Mouse (Mus musculus): ENCODE measurements around the gene Gba. TPM values are rescaled to one million over a fixed set of nuclear protein-coding genes. Genes with fewer than 3 reads are reported as not detected.

The Gba gene
- polyA plus RNA-seq, 1 experiment, result 40.6 TPM

DNA sequence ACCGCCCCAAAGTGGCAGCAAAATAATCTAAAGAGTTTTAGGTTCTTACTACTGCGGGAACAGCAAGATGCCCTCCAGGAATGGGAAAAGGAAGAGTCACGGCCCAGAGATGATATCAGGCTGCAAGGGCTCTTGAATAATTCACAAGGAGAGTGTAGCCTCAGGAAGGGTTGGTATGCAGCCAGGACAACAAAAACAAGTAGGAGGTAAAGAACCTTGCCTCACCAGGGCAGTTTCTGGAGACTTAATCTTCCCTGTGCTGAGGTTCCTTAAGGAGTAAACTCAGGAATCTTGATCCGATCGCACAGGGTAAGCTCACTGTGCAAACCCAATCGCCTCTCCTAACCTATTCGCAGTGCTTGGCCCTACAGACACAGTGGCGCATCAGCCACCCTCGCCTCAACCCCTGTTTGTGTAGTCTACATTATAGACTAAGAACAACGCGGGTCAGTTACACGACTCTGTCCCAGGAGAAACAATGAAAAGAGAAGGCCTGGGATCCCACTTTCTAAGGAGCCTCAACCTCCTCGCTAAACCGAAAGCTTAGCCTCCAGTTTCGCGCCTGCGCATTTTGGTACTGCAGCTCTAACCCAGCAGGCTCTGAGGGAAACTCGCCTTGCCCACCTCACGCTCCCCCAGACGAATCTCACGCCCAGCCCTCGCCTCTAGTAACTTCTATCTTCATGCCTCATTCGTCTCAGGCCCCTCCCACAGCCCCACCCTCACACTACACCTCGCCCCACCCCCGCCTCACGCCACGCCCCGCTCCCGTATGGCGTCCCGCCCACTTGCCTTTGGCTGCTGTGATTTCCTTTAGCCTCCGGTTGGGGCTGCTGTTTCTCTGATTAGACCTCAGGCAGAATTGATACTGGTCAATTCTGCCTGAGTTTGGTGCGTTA is 6.5 kb upstream of the Gba start:
- no peaks in the 10 kb centered on the region for H3K79me3 ChIP-seq (ENCODE audit: low read depth)
- no peak for TF ChIP-seq MYOG (IDR thresholded peaks at IDR 0.05; ENCODE audit: control insufficient read depth, extremely low read depth, insufficient read length)
- TF ChIP-seq MAX (IDR thresholded peaks at IDR 0.05), result peak; percentile 36
- TF ChIP-seq CTCF (IDR thresholded peaks at IDR 0.05; ENCODE audit: control insufficient read depth, insufficient read depth, insufficient read length), result peak; percentile 25
- peak overlapping the region; percentile 83 for H3ac ChIP-seq (ENCODE audit: control insufficient read depth, insufficient read length, low read depth)
- peak overlapping the region; percentile 29 for H3K4me3 ChIP-seq (ENCODE audit: insufficient read depth, poor library complexity, severe bottlenecking)
- H3K27me3 ChIP-seq (ENCODE audit: control insufficient read depth, insufficient read depth, insufficient read length), result no peaks in the 10 kb centered on the region
- no peaks in the 10 kb centered on the region for H3K36me3 ChIP-seq (ENCODE audit: control insufficient read depth, insufficient read depth)
- no peaks in the 10 kb centered on the region for H3K79me2 ChIP-seq (ENCODE audit: control insufficient read depth, insufficient read depth)

DNA sequence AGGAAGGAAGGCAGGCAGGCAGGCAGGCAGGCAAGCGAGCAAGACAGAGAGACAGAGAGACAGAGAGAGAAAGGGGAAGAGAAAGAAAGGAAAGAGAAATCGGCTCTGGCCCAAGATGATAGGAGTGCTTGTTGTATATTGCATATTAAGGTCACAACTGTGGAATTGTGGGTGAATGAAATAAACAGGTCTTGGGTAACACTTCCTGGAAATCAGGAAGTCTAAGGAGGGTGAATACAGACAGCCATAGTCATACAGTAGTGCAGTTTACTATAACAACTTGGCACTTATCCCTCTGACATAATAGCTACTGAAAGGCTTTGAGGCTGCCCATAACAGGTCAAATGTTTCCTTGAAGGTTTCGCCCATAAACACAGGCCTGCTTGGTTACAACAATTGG is 2.9 kb upstream of the Gba start:
- H3K79me2 ChIP-seq (ENCODE audit: control insufficient read depth, insufficient read depth), result peaks cover 6% of the 10 kb centered on the region
- H3ac ChIP-seq (ENCODE audit: control insufficient read depth, insufficient read length, low read depth), result no peak overlapping the region

DNA sequence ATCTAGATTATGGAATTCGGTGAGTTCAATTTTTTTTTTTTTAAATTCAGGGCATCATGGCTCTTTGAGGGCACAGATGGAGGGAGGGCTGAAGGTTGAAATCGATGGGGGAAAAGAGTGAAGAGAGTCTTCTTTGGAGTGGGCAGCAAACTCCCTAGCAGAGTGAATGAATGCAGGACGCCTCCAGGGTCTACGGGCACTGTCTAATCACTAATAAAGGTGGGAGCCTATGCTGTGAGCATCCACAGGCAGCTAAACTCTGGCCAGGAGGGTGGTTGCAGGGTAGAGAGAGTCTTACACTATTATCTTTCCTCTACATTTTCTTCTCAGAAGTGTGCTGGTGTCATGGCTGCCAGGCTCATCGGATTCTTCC is 400 bp downstream of the Gba start:
- peaks cover 6% of the 10 kb centered on the region for H3K79me2 ChIP-seq (ENCODE audit: control insufficient read depth, insufficient read depth)
- no peaks in the 10 kb centered on the region for H3K27me3 ChIP-seq (ENCODE audit: control insufficient read depth, insufficient read depth, insufficient read length)
- TF ChIP-seq CTCF (IDR thresholded peaks at IDR 0.05; ENCODE audit: control insufficient read depth, insufficient read depth, insufficient read length) (no peak), FOSL1 (IDR thresholded peaks at IDR 0.05; ENCODE audit: insufficient read depth, low read length, poor library complexity, severe bottlenecking) (no peak)
- H3ac ChIP-seq (ENCODE audit: control insufficient read depth, insufficient read length, low read depth), result peak overlapping the region; percentile 62
- peak overlapping the region; percentile 52 for H3K4me3 ChIP-seq (ENCODE audit: insufficient read depth, poor library complexity, severe bottlenecking)
- peaks cover 26% of the 10 kb centered on the region for H3K36me3 ChIP-seq (ENCODE audit: control insufficient read depth, insufficient read depth)
- no peaks in the 10 kb centered on the region for H3K79me3 ChIP-seq (ENCODE audit: low read depth)

More for the DNA sequence above, 2.9 kb upstream of the Gba start:
- TF ChIP-seq CTCF (IDR thresholded peaks at IDR 0.05; ENCODE audit: control insufficient read depth, insufficient read depth, insufficient read length) (no peak), MYOD1 (IDR thresholded peaks at IDR 0.05; ENCODE audit: control insufficient read depth, insufficient read length, low read depth) (no peak), MAX (IDR thresholded peaks at IDR 0.05) (no peak)
- Histone ChIP-seq H3K79me3 (ENCODE audit: low read depth) (no peaks in the 10 kb centered on the region), H3K27me3 (ENCODE audit: control insufficient read depth, insufficient read depth, insufficient read length) (no peaks in the 10 kb centered on the region), H3K36me3 (ENCODE audit: control insufficient read depth, insufficient read depth) (peaks cover 6% of the 10 kb centered on the region), H3K4me3 (ENCODE audit: insufficient read depth, poor library complexity, severe bottlenecking) (no peak overlapping the region)

DNA sequence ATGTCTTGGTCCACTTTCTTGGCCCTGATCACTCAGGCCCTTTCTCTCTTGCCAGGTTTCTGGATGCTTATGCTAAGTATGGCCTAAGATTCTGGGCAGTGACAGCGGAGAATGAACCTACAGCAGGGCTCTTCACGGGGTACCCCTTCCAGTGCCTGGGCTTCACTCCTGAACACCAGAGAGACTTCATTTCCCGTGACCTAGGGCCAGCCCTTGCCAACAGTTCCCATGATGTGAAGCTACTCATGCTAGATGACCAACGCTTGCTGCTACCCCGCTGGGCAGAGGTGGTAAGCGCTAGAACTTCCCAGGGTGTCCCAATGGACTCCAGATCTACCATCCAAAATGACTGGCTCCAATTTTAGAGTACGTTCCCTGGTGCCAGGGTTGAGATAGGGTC is 3.4 kb downstream of the Gba start:
- Histone ChIP-seq H3K79me3 (ENCODE audit: low read depth) (no peaks in the 10 kb centered on the region), H3K4me3 (ENCODE audit: insufficient read depth, poor library complexity, severe bottlenecking) (no peak overlapping the region), H3K79me2 (ENCODE audit: control insufficient read depth, insufficient read depth) (peaks cover 10% of the 10 kb centered on the region), H3K36me3 (ENCODE audit: control insufficient read depth, insufficient read depth) (peaks cover 47% of the 10 kb centered on the region), H3ac (ENCODE audit: control insufficient read depth, insufficient read length, low read depth) (no peak overlapping the region), H3K27me3 (ENCODE audit: control insufficient read depth, insufficient read depth, insufficient read length) (no peaks in the 10 kb centered on the region)
- TF ChIP-seq MYOD1 (IDR thresholded peaks at IDR 0.05; ENCODE audit: control insufficient read depth, insufficient read length, low read depth) (no peak), MAX (IDR thresholded peaks at IDR 0.05) (no peak), MYOG (IDR thresholded peaks at IDR 0.05; ENCODE audit: control insufficient read depth, extremely low read depth, insufficient read length) (no peak), USF1 (IDR thresholded peaks at IDR 0.05; ENCODE audit: low read depth) (no peak), CTCF (IDR thresholded peaks at IDR 0.05; ENCODE audit: control insufficient read depth, insufficient read depth, insufficient read length) (no peak), CEBPB (IDR thresholded peaks at IDR 0.05; ENCODE audit: low read depth) (no peak), FOSL1 (IDR thresholded peaks at IDR 0.05; ENCODE audit: insufficient read depth, low read length, poor library complexity, severe bottlenecking) (no peak)

DNA sequence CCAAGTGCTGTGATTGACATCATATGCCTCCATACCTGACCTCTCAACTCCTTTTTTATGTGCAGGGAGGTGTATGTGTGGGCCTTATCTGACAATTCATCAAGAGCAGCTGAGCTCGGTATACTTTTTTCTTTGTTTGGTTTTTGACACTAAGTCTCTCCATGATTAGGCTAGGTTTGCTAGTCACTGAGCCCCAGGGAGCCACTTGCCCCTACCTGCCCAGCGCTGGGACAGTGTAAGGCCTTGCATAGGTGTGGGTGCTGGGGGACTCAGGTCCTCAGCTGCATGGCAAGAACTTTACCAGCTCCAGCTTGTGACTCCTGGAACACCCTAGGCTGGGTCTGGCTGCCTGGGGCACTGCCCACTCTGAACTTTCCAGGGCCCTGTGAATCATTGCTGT is 4.0 kb downstream of the Gba start:
- H3K27me3 ChIP-seq (ENCODE audit: control insufficient read depth, insufficient read depth, insufficient read length), result no peaks in the 10 kb centered on the region
- peaks cover 16% of the 10 kb centered on the region for H3K79me2 ChIP-seq (ENCODE audit: control insufficient read depth, insufficient read depth)
- TF ChIP-seq CTCF (IDR thresholded peaks at IDR 0.05; ENCODE audit: control insufficient read depth, insufficient read depth, insufficient read length), result no peak
- no peak for TF ChIP-seq MYOD1 (IDR thresholded peaks at IDR 0.05; ENCODE audit: control insufficient read depth, insufficient read length, low read depth)
- TF ChIP-seq MAX (IDR thresholded peaks at IDR 0.05), result no peak
- TF ChIP-seq USF1 (IDR thresholded peaks at IDR 0.05; ENCODE audit: low read depth), result no peak
- TF ChIP-seq FOSL1 (IDR thresholded peaks at IDR 0.05; ENCODE audit: insufficient read depth, low read length, poor library complexity, severe bottlenecking), result no peak
- no peak for TF ChIP-seq MYOG (IDR thresholded peaks at IDR 0.05; ENCODE audit: control insufficient read depth, extremely low read depth, insufficient read length)
- TF ChIP-seq CEBPB (IDR thresholded peaks at IDR 0.05; ENCODE audit: low read depth), result no peak
- no peak overlapping the region for H3K4me3 ChIP-seq (ENCODE audit: insufficient read depth, poor library complexity, severe bottlenecking)
- peaks cover 50% of the 10 kb centered on the region for H3K36me3 ChIP-seq (ENCODE audit: control insufficient read depth, insufficient read depth)
- no peaks in the 10 kb centered on the region for H3K79me3 ChIP-seq (ENCODE audit: low read depth)
- no peak overlapping the region for H3ac ChIP-seq (ENCODE audit: control insufficient read depth, insufficient read length, low read depth)

DNA sequence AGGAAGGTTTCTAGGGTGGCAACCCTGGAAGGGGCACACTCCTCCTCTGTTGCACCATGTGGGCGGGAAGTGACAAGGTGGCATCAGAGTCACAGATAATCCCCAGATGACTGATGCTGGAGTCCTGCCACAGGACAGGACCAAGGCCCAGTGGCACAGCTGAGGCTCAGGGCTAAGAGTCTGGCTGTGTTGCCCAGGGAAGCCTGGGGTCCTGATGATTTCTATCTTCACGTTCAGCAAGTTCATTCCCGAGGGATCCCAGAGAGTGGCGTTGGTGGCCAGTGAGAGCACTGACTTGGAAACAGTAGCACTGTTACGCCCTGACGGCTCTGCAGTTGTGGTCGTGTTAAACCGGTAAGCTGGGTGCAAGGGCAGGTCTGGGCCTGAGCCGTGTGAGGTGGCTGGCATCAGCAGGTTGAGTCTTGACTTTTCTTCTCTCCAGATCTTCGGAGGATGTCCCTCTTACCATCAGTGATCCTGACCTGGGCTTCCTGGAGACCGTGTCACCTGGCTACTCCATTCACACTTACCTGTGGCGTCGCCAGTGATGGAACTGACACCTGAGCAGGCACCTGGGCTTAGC is 5.4 kb downstream of the Gba start:
- H3K36me3 ChIP-seq (ENCODE audit: control insufficient read depth, insufficient read depth), result peaks cover 53% of the 10 kb centered on the region

More for the DNA sequence above, 5.4 kb downstream of the Gba start:
- peaks cover 27% of the 10 kb centered on the region for H3K79me2 ChIP-seq (ENCODE audit: control insufficient read depth, insufficient read depth)
- H3K4me3 ChIP-seq (ENCODE audit: insufficient read depth, poor library complexity, severe bottlenecking), result no peak overlapping the region
- peaks cover 6% of the 10 kb centered on the region for H3K79me3 ChIP-seq (ENCODE audit: low read depth)
- TF ChIP-seq USF1 (IDR thresholded peaks at IDR 0.05; ENCODE audit: low read depth), result no peak
- no peak for TF ChIP-seq CEBPB (IDR thresholded peaks at IDR 0.05; ENCODE audit: low read depth)
- TF ChIP-seq MYOD1 (IDR thresholded peaks at IDR 0.05; ENCODE audit: control insufficient read depth, insufficient read length, low read depth), result no peak
- TF ChIP-seq MYOG (IDR thresholded peaks at IDR 0.05; ENCODE audit: control insufficient read depth, extremely low read depth, insufficient read length), result no peak
- no peak for TF ChIP-seq CTCF (IDR thresholded peaks at IDR 0.05; ENCODE audit: control insufficient read depth, insufficient read depth, insufficient read length)
- TF ChIP-seq MAX (IDR thresholded peaks at IDR 0.05), result no peak
- TF ChIP-seq FOSL1 (IDR thresholded peaks at IDR 0.05; ENCODE audit: insufficient read depth, low read length, poor library complexity, severe bottlenecking), result no peak
- H3K27me3 ChIP-seq (ENCODE audit: control insufficient read depth, insufficient read depth, insufficient read length), result no peaks in the 10 kb centered on the region
- no peak overlapping the region for H3ac ChIP-seq (ENCODE audit: control insufficient read depth, insufficient read length, low read depth)
